Mouse (Mus musculus) forebrain, embryonic 16.5 days (tissue): ENCODE data around the gene Rps6kc1. TPM values are rescaled to one million over a fixed set of nuclear protein-coding genes. Genes with fewer than 3 reads are reported as not detected.
"Not testable (repeated sequence)": the region's sequence is repeated elsewhere in the genome, so short reads cannot be mapped to it uniquely, and the experiment has no call there.

Experiments
- ATAC-seq: fragments of 200-750 bp; cut with Nextera tagmentation; 2 replicates; pipeline ENCODE4 v1.8.0; 2017; ENCODE audit warnings: mild to moderate bottlenecking, moderate library complexity
- H3K27ac ChIP-seq: fragments of 300-500 bp; sonication (generic); 2 replicates; pipeline ENCODE4 v1.5.1; 2014; ENCODE audit warnings: low read length, control low read depth
- H3K27me3 ChIP-seq: fragments of 300-500 bp; sonication (generic); replicated peaks from 2 replicates; pipeline ENCODE4 v1.6.1; 2014; ENCODE audit warnings: low read length; ENCODE audit not compliant: control insufficient read depth, insufficient read depth
- H3K36me3 ChIP-seq: fragments of 300-500 bp; sonication (generic); 2 replicates; pipeline ENCODE4 v1.6.1; 2014; ENCODE audit not compliant: control insufficient read depth, insufficient read depth
- H3K4me1 ChIP-seq: fragments of 300-500 bp; sonication (generic); replicated peaks from 2 replicates; pipeline ENCODE4 v1.6.1; 2014; ENCODE audit warnings: low read length; ENCODE audit not compliant: control insufficient read depth, insufficient read depth
- H3K4me2 ChIP-seq: fragments of 300-500 bp; sonication (generic); 2 replicates; pipeline ENCODE4 v1.6.1; 2014; ENCODE audit warnings: mild to moderate bottlenecking, low read length, control low read depth
- H3K4me3 ChIP-seq: fragments of 300-500 bp; sonication (generic); replicated peaks from 2 replicates; pipeline ENCODE4 v1.5.1; 2014; ENCODE audit warnings: mild to moderate bottlenecking, low read length, control low read depth
- H3K9ac ChIP-seq: fragments of 300-500 bp; sonication (generic); replicated peaks from 2 replicates; pipeline ENCODE4 v1.6.1; 2014; ENCODE audit warnings: low read depth, low read length, control low read depth
- H3K9me3 ChIP-seq: fragments of 300-500 bp; sonication (generic); 2 replicates; pipeline ENCODE4 v1.6.1; 2016; ENCODE audit warnings: low read length; ENCODE audit not compliant: control insufficient read depth
- WGBS: fragments of 180-500 bp; shearing (Covaris S2); extraction: QIAGEN DNeasy Blood & Tissue Kit; methylation state at CpG from one replicate; pipeline ENCODE4 v1.1.7; 2014; 5-methylcytosine and 5-hydroxymethylcytosine counted together
- polyA plus RNA-seq: library from polyadenylated mRNA; unstranded; fragments of >200 nt; fragmentation: Nextera tagmentation; extraction: Ambion mirVana; gene quantifications from 2 replicates; pipeline ENCODE4 v1.2.1, GENCODE M21; 2015

Rps6kc1 gene
- polyA plus RNA-seq, 1 experiment from 2014 or later: 31.9 TPM

GRCm38 (mm10) chr1:190930181-190930580, 18.6 kb upstream of the Rps6kc1 start:
- no peak for ATAC-seq
- no peak overlapping the region for H3K4me3 ChIP-seq
- no peak overlapping the region for H3K27ac ChIP-seq
- H3K9ac ChIP-seq: no peak overlapping the region
- H3K27me3 ChIP-seq: no peaks in the 10 kb centered on the region
- 93% methylated on average over 6 of the region's 6 CpGs for WGBS
- peaks cover 10% of the 10 kb centered on the region for H3K4me1 ChIP-seq
- peaks cover 8% of the 10 kb centered on the region; the same call in 1 of the 2 replicates for H3K36me3 ChIP-seq
- H3K9me3 ChIP-seq: no peaks in the 10 kb centered on the region
- no peak overlapping the region for H3K4me2 ChIP-seq

DNA sequence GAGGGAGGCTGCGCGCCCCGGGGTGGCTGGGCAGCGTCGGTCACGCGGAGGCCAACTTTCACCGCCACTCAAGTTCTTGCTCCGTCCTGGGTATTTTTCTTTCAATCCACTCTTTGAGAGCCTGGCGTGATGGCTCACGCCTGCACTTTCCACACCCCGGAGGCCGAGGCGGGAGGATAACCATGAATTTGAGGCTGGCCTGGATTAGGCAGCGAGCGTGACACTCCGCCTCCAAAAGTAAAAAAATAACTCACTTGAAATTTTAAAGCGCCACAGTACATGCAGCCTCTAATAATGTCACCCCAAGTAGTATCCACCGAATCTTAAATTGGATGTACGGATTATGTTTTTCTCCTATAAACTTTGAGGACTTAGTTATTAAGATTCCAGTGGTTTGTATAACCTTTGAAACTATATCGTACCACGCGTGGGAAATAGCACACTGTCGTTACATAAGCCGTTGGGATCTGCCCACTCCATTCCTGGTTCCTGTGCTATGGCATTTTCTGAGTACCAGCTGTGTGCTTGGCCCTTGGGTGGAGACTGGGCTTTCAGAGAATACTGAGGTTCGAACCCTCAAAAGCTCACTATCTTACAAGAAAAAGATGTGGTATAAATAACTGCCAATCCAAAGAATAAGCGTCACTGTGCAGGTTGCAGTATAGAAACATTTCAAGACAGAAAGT, 17.6 kb upstream of the Rps6kc1 start:
- Histone ChIP-seq H3K9ac (peak overlapping the region; percentile 95), H3K4me3 (peak overlapping the region; percentile 87), H3K27me3 (no peaks in the 10 kb centered on the region), H3K4me2 (peak overlapping the region; percentile 71), H3K27ac (peak overlapping the region; percentile 99), H3K4me1 (peaks cover 10% of the 10 kb centered on the region), H3K9me3 (no peaks in the 10 kb centered on the region), H3K36me3 (peaks cover 3% of the 10 kb centered on the region; the same call in 1 of the 2 replicates)
- 6% methylated on average over 27 of the region's 27 CpGs for WGBS
- ATAC-seq: no peak

GRCm38 (mm10) chr1:190928370-190929009, 16.9 kb upstream of the Rps6kc1 start:
- under 1% methylated on average over 57 of the region's 79 CpGs for WGBS

GRCm38 (mm10) chr1:190927751-190928369, 16.3 kb upstream of the Rps6kc1 start:
- Histone ChIP-seq H3K9me3 (no peaks in the 10 kb centered on the region), H3K4me1 (peaks cover 10% of the 10 kb centered on the region), H3K36me3 (peaks cover under 1% of the 10 kb centered on the region; the same call in 1 of the 2 replicates), H3K27ac (peak overlapping the region; percentile 99), H3K27me3 (no peaks in the 10 kb centered on the region), H3K4me2 (peak overlapping the region; percentile 87), H3K4me3 (peak overlapping the region; percentile 87), H3K9ac (peak overlapping the region; percentile 95)
- 21% methylated on average over 16 of the region's 16 CpGs for WGBS
- peak; percentile 34 for ATAC-seq

More at GRCm38 (mm10) chr1:190928370-190929009, 16.9 kb upstream of the Rps6kc1 start:
- H3K4me3 ChIP-seq: peak overlapping the region; percentile 87
- H3K4me2 ChIP-seq: peak overlapping the region; percentile 87
- H3K4me1 ChIP-seq: peaks cover 10% of the 10 kb centered on the region
- H3K9me3 ChIP-seq: no peaks in the 10 kb centered on the region
- no peaks in the 10 kb centered on the region for H3K27me3 ChIP-seq
- H3K27ac ChIP-seq: peak overlapping the region; percentile 99
- peaks cover 3% of the 10 kb centered on the region; the same call in 1 of the 2 replicates for H3K36me3 ChIP-seq
- H3K9ac ChIP-seq: peak overlapping the region; percentile 95
- ATAC-seq: peak; percentile 98

DNA sequence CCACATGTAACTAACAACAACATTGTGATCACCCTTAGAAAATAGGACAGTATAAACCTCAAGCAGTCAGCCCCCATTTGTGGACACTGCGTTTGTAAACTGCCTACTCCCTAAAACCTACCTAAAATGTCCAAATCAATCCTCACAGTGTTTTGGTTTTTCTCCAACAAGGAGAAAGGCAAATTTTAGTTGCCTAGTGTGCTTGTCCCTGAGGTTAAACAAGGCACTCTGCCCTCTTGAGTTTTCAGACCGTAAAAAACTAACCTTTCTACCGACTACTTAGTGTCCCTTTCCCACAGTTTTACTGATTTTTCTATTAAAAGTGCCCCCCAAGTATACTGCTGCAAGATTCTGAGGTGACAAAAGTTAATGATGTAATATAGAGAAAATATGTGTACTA, 15.7 kb upstream of the Rps6kc1 start:
- H3K9me3 ChIP-seq: no peaks in the 10 kb centered on the region
- WGBS: 94% methylated on average over 3 of the region's 3 CpGs
- H3K4me2 ChIP-seq: peak overlapping the region; percentile 87; the same call in 1 of the 2 replicates
- no peak overlapping the region for H3K4me3 ChIP-seq
- H3K27ac ChIP-seq: no peak overlapping the region
- H3K4me1 ChIP-seq: peaks cover 10% of the 10 kb centered on the region
- no peak overlapping the region for H3K9ac ChIP-seq
- no peaks in the 10 kb centered on the region for H3K36me3 ChIP-seq
- H3K27me3 ChIP-seq: no peaks in the 10 kb centered on the region
- ATAC-seq: no peak

GRCm38 (mm10) chr1:190924812-190925211, 13.2 kb upstream of the Rps6kc1 start, which contains the start of gene Angel2:
Angel2 (plus strand) TSS chr1:190925112.
- H3K36me3 ChIP-seq, H3K27ac ChIP-seq: not testable (repeated sequence)
- WGBS: 88% methylated on average over 3 of the region's 3 CpGs

GRCm38 (mm10) chr1:190919725-190920469, 8.3 kb upstream of the Rps6kc1 start:
- Histone ChIP-seq H3K9me3 (no peaks in the 10 kb centered on the region), H3K27ac (no peak overlapping the region), H3K4me2 (no peak overlapping the region), H3K4me3 (no peak overlapping the region), H3K4me1 (no peaks in the 10 kb centered on the region), H3K36me3 (no peaks in the 10 kb centered on the region), H3K9ac (no peak overlapping the region), H3K27me3 (no peaks in the 10 kb centered on the region; the same call in 1 of the 2 replicates)
- ATAC-seq: no peak
- 74% methylated on average over 8 of the region's 8 CpGs for WGBS

More at GRCm38 (mm10) chr1:190924812-190925211, 13.2 kb upstream of the Rps6kc1 start, which contains the start of gene Angel2:
- H3K4me2 ChIP-seq, H3K4me1 ChIP-seq, ATAC-seq, H3K9me3 ChIP-seq, H3K9ac ChIP-seq, H3K4me3 ChIP-seq, H3K27me3 ChIP-seq: not testable (repeated sequence)

GRCm38 (mm10) chr1:190918938-190919337, 7.4 kb upstream of the Rps6kc1 start:
- Histone ChIP-seq H3K36me3 (no peaks in the 10 kb centered on the region), H3K4me2 (no peak overlapping the region), H3K4me1 (no peaks in the 10 kb centered on the region), H3K4me3 (no peak overlapping the region), H3K27ac (no peak overlapping the region; the same call in 1 of the 2 replicates), H3K9ac (no peak overlapping the region), H3K9me3 (no peaks in the 10 kb centered on the region), H3K27me3 (no peaks in the 10 kb centered on the region; the same call in 1 of the 2 replicates)
- ATAC-seq: peak; percentile 23; the same call in 1 of the 2 replicates
- 64% methylated on average over 7 of the region's 7 CpGs for WGBS
